Mouse (Mus musculus) left cerebral cortex, adult 11 months (tissue): ENCODE measurements around the gene Gsdma.
A peak's percentile ranks its signal among the peaks of the same experiment; 100 is the strongest.
"Not testable (repeated sequence)": the region's sequence is repeated elsewhere in the genome, so short reads cannot be mapped to it uniquely, and the experiment has no call there.

Experiments
- DNase-seq: peaks from one replicate; pipeline ENCODE4 v3.0.0; 2022; ENCODE audit warnings: low spot score

The Gsdma gene

DNA sequence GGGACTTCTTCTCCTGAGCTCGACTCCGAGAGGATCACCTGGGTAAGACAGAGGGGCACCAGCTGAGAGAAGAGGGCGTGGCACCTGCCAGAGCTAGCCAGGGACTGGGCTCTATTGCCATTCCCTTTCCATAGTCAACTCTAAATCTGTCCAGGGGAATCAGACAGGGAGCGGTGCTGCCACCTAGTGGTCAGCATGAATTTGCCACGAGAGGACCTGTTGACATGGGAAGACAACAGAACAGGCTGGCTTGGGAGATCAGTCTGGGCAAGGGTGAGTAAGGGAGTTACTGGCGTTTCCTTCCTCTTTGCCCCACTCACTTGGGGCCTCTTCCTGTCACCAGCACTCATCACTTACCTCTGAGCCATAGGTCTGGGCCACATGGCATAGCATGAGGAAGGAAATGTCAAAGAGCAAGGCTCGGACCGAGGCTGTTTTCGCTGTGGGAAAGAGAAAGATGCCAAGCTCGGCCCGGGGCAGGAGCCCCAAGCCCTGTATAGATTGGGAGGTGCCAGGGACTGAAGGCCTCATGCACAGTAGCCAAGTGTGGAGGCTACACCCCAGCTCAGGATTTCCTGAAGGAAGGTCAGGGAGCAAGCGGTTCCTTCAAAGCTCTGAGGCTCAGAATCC, 46.4 kb downstream of the Gsdma start:
- peak; percentile 47 for DNase-seq

DNA sequence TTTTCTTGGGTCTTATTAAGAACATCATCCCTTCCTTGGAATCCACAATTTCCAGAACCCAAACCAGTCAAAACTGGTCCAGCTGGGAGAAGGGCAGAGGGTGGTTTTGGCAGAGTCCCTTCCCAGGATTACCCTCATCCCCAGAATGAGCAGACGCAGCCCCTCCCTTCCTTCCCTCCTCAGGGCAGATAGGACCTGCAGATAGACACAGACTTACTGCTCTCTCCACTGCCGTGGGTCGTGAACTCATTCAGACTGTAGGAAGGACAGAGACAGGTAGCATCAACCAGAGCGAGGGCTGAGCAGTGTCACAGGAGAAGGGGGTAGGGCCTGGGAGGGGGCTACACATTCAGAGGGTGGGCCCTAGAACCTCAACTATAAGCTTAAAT, 46.9 kb downstream of the Gsdma start:
- DNase-seq, result no peak

DNA sequence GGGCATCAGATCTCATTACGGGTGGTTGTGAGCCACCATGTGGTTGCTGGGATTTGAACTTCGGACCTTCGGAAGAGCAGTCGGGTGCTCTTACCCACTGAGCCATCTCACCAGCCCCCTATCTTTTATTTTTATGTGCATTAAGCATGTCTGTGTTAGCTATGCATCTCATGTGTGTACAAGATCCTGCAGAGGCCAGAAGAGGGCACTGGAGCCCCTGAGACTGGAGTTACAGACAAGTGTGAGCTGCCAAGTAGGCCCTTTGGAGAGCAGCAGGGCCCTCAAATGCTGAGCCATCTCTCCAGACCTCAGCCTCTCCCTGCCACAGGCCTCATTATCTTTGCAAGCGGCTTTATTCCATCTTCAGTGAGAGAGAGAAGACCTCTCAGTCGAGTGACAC, 47.9 kb downstream of the Gsdma start:
- DNase-seq, result not testable (repeated sequence)

DNA sequence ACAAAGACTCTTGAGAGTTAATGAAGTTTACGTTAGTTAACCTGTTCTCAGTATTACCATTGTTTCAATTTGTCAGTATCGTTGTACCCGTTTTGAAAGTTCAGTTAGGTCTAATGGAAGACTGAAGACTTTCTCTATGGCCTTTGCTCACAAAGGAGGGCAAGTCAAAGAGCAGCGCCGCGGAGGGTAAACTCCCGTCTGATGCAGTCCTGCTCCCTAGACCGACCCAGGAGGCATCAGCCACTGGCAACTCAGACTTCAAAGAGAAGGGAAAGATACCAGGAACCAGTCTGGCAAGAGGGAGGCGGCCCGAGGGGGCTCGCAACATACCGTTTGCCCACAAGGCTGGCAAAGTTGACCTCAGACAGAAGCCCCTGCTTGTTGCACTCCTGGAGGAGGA, 49.6 kb downstream of the Gsdma start:
- no peak for DNase-seq

DNA sequence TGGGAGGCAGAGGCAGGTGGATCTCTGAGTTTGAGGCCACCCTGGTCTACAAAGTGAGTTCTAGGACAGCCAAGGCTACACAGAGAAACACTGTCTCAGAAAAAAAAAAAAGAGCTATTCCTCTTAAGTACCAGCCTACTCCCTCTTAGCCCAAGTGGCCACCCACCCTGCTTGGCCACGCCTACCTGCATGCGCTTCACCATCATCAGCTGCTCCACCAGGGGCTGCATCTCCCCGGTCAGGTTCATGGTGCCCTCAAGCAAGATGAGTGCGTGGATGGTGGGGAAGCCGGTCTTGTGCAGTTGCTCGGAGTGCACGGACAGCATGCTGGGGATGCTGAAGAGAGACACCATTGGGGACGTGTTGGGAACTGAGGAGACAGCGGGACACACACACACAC, 51.8 kb downstream of the Gsdma start:
- no peak for DNase-seq

DNA sequence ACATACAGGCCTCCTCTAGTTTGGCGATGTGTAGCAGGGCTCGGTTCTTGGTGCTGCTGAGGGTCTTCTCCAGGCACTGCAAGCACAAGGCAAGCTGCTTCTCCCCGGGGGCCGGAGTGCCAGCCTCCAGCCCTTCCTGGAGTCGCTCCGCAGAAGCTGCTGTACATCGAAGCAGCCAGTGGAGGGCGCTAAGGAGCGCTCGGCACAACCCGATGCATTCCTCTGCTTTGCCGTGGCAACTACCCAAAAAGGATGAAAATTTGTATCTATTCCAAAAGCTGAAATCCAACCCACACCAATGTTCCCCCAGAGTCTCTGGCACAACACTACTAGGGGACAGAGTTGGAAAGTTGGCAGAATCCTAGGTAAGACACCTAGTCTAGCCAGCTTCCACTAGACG, 53.8 kb downstream of the Gsdma start:
- peak; percentile 71 for DNase-seq

DNA sequence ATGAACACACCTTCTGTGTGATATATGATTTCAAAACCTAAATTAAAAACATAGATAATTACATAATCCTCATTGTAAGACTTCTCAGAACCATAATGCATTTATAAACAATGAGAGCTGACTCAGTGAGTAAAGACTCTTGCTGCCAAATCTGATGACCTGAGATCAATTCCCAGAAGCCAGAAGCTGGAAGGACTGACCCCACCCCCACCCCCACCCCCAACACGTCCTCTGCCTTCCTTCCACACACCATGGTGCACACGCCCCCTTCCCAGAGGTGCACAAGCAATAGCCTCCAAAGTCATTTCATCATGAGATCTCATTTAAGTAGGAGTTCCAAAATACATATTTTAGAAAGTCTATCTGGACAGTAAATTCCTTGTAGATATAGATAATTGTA, 56.6 kb downstream of the Gsdma start:
- DNase-seq, result no peak

DNA sequence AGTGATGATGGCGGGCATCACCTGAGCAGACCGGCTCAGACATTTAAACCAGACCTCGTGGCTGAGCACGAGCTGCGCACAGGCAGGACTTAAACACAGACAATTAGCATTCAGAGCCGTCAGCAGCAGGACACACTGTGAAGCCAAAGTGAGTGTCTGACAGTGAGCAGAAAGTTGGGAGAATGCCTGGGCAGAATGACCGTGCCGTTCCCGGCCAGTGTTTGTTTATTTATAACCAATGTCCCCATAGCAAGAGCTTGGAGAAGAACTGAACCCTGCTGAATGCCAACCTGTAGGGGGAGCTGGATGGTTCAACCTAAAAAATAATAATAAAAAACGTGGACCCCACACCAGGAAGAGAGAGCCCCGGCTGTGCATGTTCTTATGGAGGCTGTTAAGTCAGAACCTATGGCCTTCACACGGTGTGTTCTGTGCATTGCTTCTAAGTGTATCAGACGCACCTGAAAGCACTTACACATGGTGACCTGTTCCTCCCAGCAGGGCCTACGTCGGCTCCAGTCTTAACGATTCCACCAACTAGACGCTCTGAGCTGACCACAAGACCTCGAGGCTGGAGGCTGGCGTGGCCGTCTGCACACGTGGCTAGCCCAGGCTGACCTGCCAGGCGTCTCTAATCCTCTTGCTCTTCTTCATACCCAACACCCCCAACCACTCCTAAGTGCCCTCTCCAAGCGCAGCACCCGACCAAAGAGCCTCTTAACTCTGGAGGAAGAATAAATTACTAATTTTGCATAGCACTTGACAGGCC, 57.5 kb downstream of the Gsdma start:
- DNase-seq, result no peak

DNA sequence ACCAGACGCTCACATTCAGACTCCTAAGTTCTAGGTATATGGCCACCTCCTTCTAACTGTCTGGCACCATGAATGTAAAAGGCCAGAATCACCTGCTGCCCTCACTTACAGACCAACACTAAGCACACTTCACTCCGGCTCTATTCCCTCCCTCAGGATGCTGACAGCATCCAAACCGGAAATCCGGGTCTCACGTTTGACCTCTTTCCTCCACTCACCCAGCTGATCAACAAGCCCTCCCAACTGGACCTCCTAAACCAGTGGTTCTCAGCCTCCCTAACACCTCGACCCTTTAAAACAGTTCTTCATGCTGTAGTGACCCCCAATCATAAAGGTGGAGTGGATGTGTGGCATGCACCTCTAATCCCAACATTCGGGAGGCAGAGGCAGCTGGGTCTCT, 58.9 kb downstream of the Gsdma start:
- DNase-seq, result no peak

DNA sequence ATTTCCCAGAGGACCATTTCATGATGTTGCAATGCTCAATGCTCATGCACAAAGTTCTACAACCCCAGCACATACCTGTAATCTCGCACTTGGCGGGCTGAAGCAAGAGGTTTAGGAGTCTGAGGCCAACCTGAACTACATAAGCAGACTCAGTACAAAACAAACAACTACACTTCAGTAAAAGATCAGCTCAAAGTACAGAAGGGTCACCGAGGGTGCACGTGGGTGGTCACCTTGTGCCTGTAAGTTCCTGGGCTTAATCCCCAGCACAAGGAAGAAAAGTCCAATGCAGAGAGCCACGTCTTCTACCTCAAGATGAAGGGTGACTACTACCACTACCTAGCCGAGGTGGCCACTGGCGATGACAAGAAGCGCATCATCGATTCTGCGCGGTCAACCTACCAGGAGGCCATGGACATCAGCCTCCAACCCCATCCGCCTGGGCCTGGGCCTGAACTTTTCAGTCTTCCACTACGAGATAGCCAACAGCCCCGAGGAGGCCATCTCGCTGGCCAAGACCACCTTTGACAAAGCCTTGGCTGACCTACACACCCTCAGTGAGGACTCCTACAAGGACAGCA, 61.9 kb downstream of the Gsdma start:
- DNase-seq, result no peak
